Mouse (Mus musculus): ENCODE measurements at regions not wholly inside any gene's neighbourhood (a gene's known extent, or its start where the extent isn't known, plus 50 kb on each side); places are given as distances from the start of the nearest gene placed in this dataset.

GRCm38 (mm10) chr11:18022065-18022464 lies 68.4 kb upstream of the Etaa1 start:
- TF ChIP-seq CTCF (IDR thresholded peaks at IDR 0.05; ENCODE audit: low read depth) (no peak), EP300 (IDR thresholded peaks at IDR 0.05; ENCODE audit: low read depth) (no peak)

Measured in liver, embryonic 14.5 days (tissue).